Mouse (Mus musculus) hindbrain, embryonic 16.5 days (tissue): ENCODE data around the gene Mrpl21. TPM values are rescaled to one million over a fixed set of nuclear protein-coding genes. Genes with fewer than 3 reads are reported as not detected.

Experiments used
- ATAC-seq: fragments of 200-750 bp; cut with Nextera tagmentation; 2 replicates; pipeline ENCODE4 v1.8.0; 2017; ENCODE audit warnings: moderate TSS enrichment, moderate library complexity
- H3K27ac ChIP-seq: fragments of 300-500 bp; sonication (generic); 2 replicates; pipeline ENCODE4 v1.5.1; 2014; ENCODE audit warnings: low read depth, mild to moderate bottlenecking, control low read depth, low read length, moderate library complexity
- H3K27me3 ChIP-seq: fragments of 300-500 bp; sonication (generic); replicated peaks from 2 replicates; pipeline ENCODE4 v1.6.1; 2014; ENCODE audit warnings: low read length; ENCODE audit not compliant: control insufficient read depth, insufficient read depth
- H3K36me3 ChIP-seq: fragments of 300-500 bp; sonication (generic); 2 replicates; pipeline ENCODE4 v1.6.1; 2014; ENCODE audit warnings: mild to moderate bottlenecking, low read length, moderate library complexity, mixed read lengths; ENCODE audit not compliant: control insufficient read depth, insufficient read depth
- H3K4me1 ChIP-seq: fragments of 300-500 bp; sonication (generic); 2 replicates; pipeline ENCODE4 v1.6.1; 2014; ENCODE audit warnings: low read depth, low read length; ENCODE audit not compliant: control insufficient read depth, insufficient read depth
- H3K4me2 ChIP-seq: fragments of 300-500 bp; sonication (generic); 2 replicates; pipeline ENCODE4 v1.6.1; 2014; ENCODE audit warnings: mild to moderate bottlenecking, low read length, control low read depth, moderate library complexity
- H3K4me3 ChIP-seq: fragments of 300-500 bp; sonication (generic); 2 replicates; pipeline ENCODE4 v1.5.1; 2014; ENCODE audit warnings: mild to moderate bottlenecking, low read length, control low read depth, moderate library complexity
- H3K9ac ChIP-seq: fragments of 300-500 bp; sonication (generic); 2 replicates; pipeline ENCODE4 v1.6.1; 2014; ENCODE audit warnings: low read depth, mild to moderate bottlenecking, control low read depth, low read length, moderate library complexity
- H3K9me3 ChIP-seq: fragments of 300-500 bp; sonication (generic); 2 replicates; pipeline ENCODE4 v1.6.1; 2014; ENCODE audit warnings: mild to moderate bottlenecking, low read length, moderate library complexity; ENCODE audit not compliant: control insufficient read depth
- WGBS: fragments of 180-500 bp; shearing (Covaris S2); extraction: QIAGEN DNeasy Blood & Tissue Kit; methylation state at CpG from one replicate; pipeline ENCODE4 v1.1.7; 2014; 5-methylcytosine and 5-hydroxymethylcytosine counted together
- polyA plus RNA-seq: library from polyadenylated mRNA; unstranded; fragments of >200 nt; fragmentation: Nextera tagmentation; extraction: Ambion mirVana; gene quantifications from 2 replicates; pipeline ENCODE4 v1.2.1, GENCODE M21; 2015

Mrpl21 gene
- polyA plus RNA-seq, 1 experiment from 2014 or later = 97.4 TPM

GRCm38 (mm10) chr19:3320801-3321200, 38.1 kb downstream of the Mrpl21 start:
- H3K27ac ChIP-seq = no peak overlapping the region
- no peak overlapping the region for H3K9ac ChIP-seq
- no peak overlapping the region for H3K4me2 ChIP-seq
- no peaks in the 10 kb centered on the region for H3K36me3 ChIP-seq
- H3K27me3 ChIP-seq = peaks cover 8% of the 10 kb centered on the region; the same call in 1 of the 2 replicates
- no peak overlapping the region for H3K4me3 ChIP-seq
- H3K9me3 ChIP-seq = no peaks in the 10 kb centered on the region
- no peak for ATAC-seq
- H3K4me1 ChIP-seq = peaks cover 20% of the 10 kb centered on the region
- WGBS = 86% methylated on average over 3 of the region's 3 CpGs

GRCm38 (mm10) chr19:3321617-3322016, 38.9 kb downstream of the Mrpl21 start:
- H3K27ac ChIP-seq = no peak overlapping the region
- H3K27me3 ChIP-seq = peaks cover 8% of the 10 kb centered on the region; the same call in 1 of the 2 replicates
- ATAC-seq = no peak
- peaks cover 24% of the 10 kb centered on the region for H3K4me1 ChIP-seq
- no peaks in the 10 kb centered on the region for H3K9me3 ChIP-seq
- no peaks in the 10 kb centered on the region for H3K36me3 ChIP-seq
- peak overlapping the region; percentile 79 for H3K4me2 ChIP-seq
- WGBS = 9% methylated on average over 11 of the region's 11 CpGs
- no peak overlapping the region for H3K4me3 ChIP-seq
- H3K9ac ChIP-seq = no peak overlapping the region

GRCm38 (mm10) chr19:3322261-3322969, 39.7 kb downstream of the Mrpl21 start, which contains the start of gene Cpt1a:
Gene Cpt1a (plus strand): TSS chr19:3322334.
- WGBS = 5% methylated on average over 26 of the region's 26 CpGs

GRCm38 (mm10) chr19:3323201-3323621, 40.5 kb downstream of the Mrpl21 start:
- Histone ChIP-seq H3K4me2 (peak overlapping the region; percentile 79), H3K27ac (peak overlapping the region; percentile 32), H3K27me3 (peaks cover 8% of the 10 kb centered on the region; the same call in 1 of the 2 replicates), H3K4me1 (peaks cover 24% of the 10 kb centered on the region), H3K4me3 (peak overlapping the region; percentile 56), H3K36me3 (no peaks in the 10 kb centered on the region), H3K9ac (peak overlapping the region; percentile 62), H3K9me3 (no peaks in the 10 kb centered on the region)
- ATAC-seq = peak; percentile 71
- WGBS = 1% methylated on average over 40 of the region's 47 CpGs

More at GRCm38 (mm10) chr19:3322261-3322969, 39.7 kb downstream of the Mrpl21 start, which contains the start of gene Cpt1a:
- H3K27me3 ChIP-seq = peaks cover 8% of the 10 kb centered on the region; the same call in 1 of the 2 replicates
- H3K36me3 ChIP-seq = no peaks in the 10 kb centered on the region
- no peaks in the 10 kb centered on the region for H3K9me3 ChIP-seq
- H3K9ac ChIP-seq = peak within 1 kb of the TSS; percentile 62
- ATAC-seq = no peak
- peak within 1 kb of the TSS; percentile 56 for H3K4me3 ChIP-seq
- peak within 1 kb of the TSS; percentile 79 for H3K4me2 ChIP-seq
- no peak within 1 kb of the TSS; the same call in 1 of the 2 replicates for H3K27ac ChIP-seq
- H3K4me1 ChIP-seq = peaks cover 24% of the 10 kb centered on the region

GRCm38 (mm10) chr19:3323753-3324270, 41.1 kb downstream of the Mrpl21 start:
- peak overlapping the region; percentile 56 for H3K4me3 ChIP-seq
- H3K9ac ChIP-seq = peak overlapping the region; percentile 62
- peak overlapping the region; percentile 89 for H3K27ac ChIP-seq
- H3K4me1 ChIP-seq = peaks cover 24% of the 10 kb centered on the region
- peak; percentile 31 for ATAC-seq
- no peaks in the 10 kb centered on the region for H3K36me3 ChIP-seq
- peak overlapping the region; percentile 79 for H3K4me2 ChIP-seq
- WGBS = under 1% methylated on average over 34 of the region's 34 CpGs
- no peaks in the 10 kb centered on the region for H3K9me3 ChIP-seq
- H3K27me3 ChIP-seq = peaks cover 8% of the 10 kb centered on the region; the same call in 1 of the 2 replicates

- Histone ChIP-seq H3K27ac (peak overlapping the region; percentile 89), H3K4me1 (peaks cover 24% of the 10 kb centered on the region), H3K9me3 (no peaks in the 10 kb centered on the region), H3K4me3 (peak overlapping the region; percentile 56), H3K27me3 (peaks cover 8% of the 10 kb centered on the region; the same call in 1 of the 2 replicates), H3K9ac (peak overlapping the region; percentile 62), H3K4me2 (peak overlapping the region; percentile 79), H3K36me3 (no peaks in the 10 kb centered on the region)
- 2% methylated on average over 17 of the region's 17 CpGs for WGBS
- no peak for ATAC-seq
Observed at GRCm38 (mm10) chr19:3324271-3324811, 41.6 kb downstream of the Mrpl21 start.

- peak overlapping the region; percentile 89 for H3K27ac ChIP-seq
Observed at GRCm38 (mm10) chr19:3324931-3325711, 42.4 kb downstream of the Mrpl21 start.

GRCm38 (mm10) chr19:3325771-3326478, 43.2 kb downstream of the Mrpl21 start:
- Histone ChIP-seq H3K4me3 (peak overlapping the region; percentile 56), H3K9ac (peak overlapping the region; percentile 61; the same call in 1 of the 2 replicates), H3K4me1 (peaks cover 24% of the 10 kb centered on the region), H3K27me3 (peaks cover 8% of the 10 kb centered on the region; the same call in 1 of the 2 replicates), H3K9me3 (no peaks in the 10 kb centered on the region), H3K36me3 (no peaks in the 10 kb centered on the region), H3K27ac (peak overlapping the region; percentile 89), H3K4me2 (peak overlapping the region; percentile 79)
- WGBS = 35% methylated on average over 15 of the region's 15 CpGs
- no peak for ATAC-seq

More at GRCm38 (mm10) chr19:3324931-3325711, 42.4 kb downstream of the Mrpl21 start:
- Histone ChIP-seq H3K27me3 (peaks cover 8% of the 10 kb centered on the region; the same call in 1 of the 2 replicates), H3K4me1 (peaks cover 24% of the 10 kb centered on the region), H3K4me3 (peak overlapping the region; percentile 56), H3K36me3 (no peaks in the 10 kb centered on the region), H3K4me2 (peak overlapping the region; percentile 79), H3K9me3 (no peaks in the 10 kb centered on the region), H3K9ac (peak overlapping the region; percentile 61)
- WGBS = under 1% methylated on average over 59 of the region's 59 CpGs
- ATAC-seq = peak; percentile 83
